Mouse (Mus musculus) brown adipose tissue, adult 24 weeks (tissue): ENCODE data around the gene Dcdc2b. TPM values are rescaled to one million over a fixed set of nuclear protein-coding genes. Genes with fewer than 3 reads are reported as not detected.

Experiments used
- H3K27ac ChIP-seq: fragments of 200-500 bp; replicated peaks from 2 replicates; pipeline ENCODE4 v1.5.1; 2012; ENCODE audit warnings: low read depth, mild to moderate bottlenecking, low read length
- H3K4me1 ChIP-seq: fragments of 200-500 bp; 2 replicates; pipeline ENCODE4 v1.6.1; 2012; ENCODE audit warnings: low read length, mixed read lengths; ENCODE audit not compliant: control insufficient read depth, insufficient read depth, insufficient read length
- H3K4me3 ChIP-seq: fragments of 200-500 bp; 2 replicates; pipeline ENCODE4 v1.5.1; 2012; ENCODE audit warnings: low read depth, mild to moderate bottlenecking, low read length, moderate library complexity; ENCODE audit not compliant: insufficient read depth
- polyA plus RNA-seq: library from polyadenylated mRNA; stranded (reverse); fragments of >200 nt; gene quantifications from 2 replicates; pipeline ENCODE4 v1.2.4, GENCODE M21; 2012; ENCODE audit not compliant: missing spikeins, insufficient read depth, insufficient read length

The Dcdc2b gene
- polyA plus RNA-seq, 1 experiment = not detected

GRCm38 (mm10) chr4:129625496-129625895 is 11.4 kb upstream of the Dcdc2b start:
- Histone ChIP-seq H3K27ac (no peak overlapping the region), H3K4me3 (no peak overlapping the region), H3K4me1 (peaks cover 15% of the 10 kb centered on the region)

DNA sequence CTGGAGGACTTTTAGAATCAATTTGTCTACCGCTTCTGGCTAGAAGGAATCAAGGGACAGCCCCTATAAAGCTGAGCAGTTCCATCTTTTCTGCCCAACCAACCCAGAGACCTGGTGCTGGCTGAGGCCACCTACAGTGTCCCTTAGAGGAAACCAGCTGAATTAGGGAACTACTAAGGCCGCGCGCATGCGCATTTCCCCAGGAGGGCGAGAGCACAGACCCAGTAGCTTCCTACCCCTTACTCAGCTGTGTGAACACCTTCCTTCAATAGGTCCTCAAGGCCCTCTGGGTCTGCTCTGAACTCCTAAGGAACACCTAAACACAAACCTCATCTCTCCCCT is 10.9 kb upstream of the Dcdc2b start:
- Histone ChIP-seq H3K4me3 (peak overlapping the region; percentile 34), H3K4me1 (peaks cover 17% of the 10 kb centered on the region), H3K27ac (peak overlapping the region; percentile 29)

GRCm38 (mm10) chr4:129624281-129625028 is 10.4 kb upstream of the Dcdc2b start:
- Histone ChIP-seq H3K27ac (peak overlapping the region; percentile 84), H3K4me1 (peaks cover 17% of the 10 kb centered on the region), H3K4me3 (peak overlapping the region; percentile 98)

DNA sequence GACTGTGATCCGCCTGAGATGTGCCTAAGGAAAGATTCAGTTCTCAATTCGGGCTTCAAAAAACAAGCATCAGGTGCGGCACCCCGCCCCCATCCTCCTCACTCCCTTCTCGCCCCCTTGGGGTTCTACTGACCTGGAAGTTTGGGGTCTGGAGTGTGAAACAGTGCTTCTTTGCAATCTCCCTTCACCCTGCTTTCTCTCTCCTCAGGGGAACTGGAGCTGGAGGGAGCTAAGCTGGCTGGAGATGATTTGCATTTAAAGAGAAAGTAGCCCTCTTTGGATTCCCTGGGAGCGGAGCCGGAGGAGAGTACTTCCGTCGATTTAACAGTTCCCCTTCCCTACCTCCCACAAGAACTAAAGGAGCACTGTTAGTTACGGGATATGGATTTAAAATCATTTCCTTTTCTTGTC is 9.6 kb upstream of the Dcdc2b start, which contains the start of gene Ccdc28b:
Gene Ccdc28b, minus strand, starts transcription at position 267 of the 411 bp plus-strand sequence.
- peak within 1 kb of the TSS; percentile 98 for H3K4me3 ChIP-seq
- H3K4me1 ChIP-seq = peaks cover 17% of the 10 kb centered on the region
- H3K27ac ChIP-seq = peak within 1 kb of the TSS; percentile 84

- peak overlapping the region; percentile 72 for H3K27ac ChIP-seq
- H3K4me1 ChIP-seq = peaks cover 21% of the 10 kb centered on the region
- H3K4me3 ChIP-seq = peak overlapping the region; percentile 98
Observed at GRCm38 (mm10) chr4:129622803-129623535, 8.9 kb upstream of the Dcdc2b start.

DNA sequence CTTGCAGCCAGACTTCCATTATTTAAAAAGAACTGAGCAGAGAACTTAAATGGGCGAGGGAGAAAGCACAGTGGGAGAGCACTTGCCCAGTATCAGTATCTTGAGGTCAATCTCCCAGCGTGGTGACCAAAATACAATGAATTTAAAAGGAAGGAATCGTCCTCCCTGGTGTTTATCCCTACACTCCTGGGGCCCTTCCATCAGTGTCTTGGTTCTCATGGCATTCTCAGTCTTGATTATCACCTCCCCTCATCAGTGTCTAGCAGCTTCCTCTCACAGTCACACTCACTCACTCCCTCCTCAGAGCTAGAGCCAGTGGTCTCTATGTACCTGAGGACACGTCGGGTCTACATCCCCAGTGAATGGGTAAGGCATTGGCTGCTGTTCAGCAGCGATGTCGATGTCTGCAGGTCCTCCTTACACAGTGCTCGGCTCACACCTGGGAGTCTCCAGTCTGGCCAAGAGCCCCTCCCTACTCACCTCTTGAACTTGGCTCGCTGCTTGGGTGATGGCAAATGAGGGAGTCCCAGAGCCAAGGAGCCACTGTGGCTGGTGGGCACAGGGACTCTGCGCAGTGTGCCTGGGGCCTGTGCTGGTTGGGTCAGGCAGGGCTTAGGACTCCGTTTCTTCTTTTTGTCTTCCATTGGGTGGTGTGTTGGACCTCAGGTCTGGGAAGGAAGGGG is 8.2 kb upstream of the Dcdc2b start:
- Histone ChIP-seq H3K4me1 (peaks cover 22% of the 10 kb centered on the region), H3K4me3 (peak overlapping the region; percentile 98), H3K27ac (peak overlapping the region; percentile 72)

GRCm38 (mm10) chr4:129621283-129621841 is 7.3 kb upstream of the Dcdc2b start:
- peaks cover 22% of the 10 kb centered on the region for H3K4me1 ChIP-seq
- H3K27ac ChIP-seq = peak overlapping the region; percentile 75

DNA sequence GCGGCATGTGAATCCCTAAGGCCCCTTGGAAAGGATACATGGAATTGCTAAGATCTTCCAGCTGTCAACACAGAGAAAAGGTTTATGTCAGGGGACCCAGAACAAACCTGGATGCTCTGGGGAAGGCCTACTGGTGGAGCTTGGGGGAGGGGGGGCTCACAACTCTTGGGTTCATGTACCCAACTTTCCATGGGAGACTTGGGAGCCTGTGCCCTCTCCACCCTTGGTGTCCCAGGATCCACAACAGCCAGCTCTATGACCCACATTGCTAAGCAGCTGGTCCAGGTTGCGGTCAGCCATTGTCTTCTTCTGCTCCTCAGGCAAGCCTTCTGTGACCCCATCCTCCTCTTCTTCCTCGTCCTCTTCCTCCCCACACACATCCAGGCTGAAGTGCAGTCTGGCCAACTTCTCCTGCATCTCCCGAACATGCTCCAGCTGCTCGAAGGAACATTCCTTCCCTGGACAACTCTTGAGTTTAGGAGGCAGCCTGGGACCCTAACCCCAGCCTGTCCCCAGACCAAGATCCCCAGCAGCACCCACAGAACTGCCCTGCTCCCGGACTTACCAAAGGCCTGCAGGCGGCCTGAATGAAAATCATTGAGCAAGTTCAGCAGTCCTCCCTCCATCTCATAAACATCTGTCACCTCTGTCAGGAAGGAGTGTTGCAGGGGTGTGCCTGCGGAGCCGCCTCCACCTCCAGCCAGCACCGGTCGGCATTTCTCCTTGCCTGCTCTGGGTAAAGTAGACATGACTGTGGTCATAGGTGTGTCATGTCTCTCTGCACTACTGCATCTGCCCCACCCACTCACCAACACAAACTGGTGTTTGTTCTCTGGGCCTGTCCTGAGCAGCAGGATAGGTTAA is 6.6 kb upstream of the Dcdc2b start:
- H3K4me1 ChIP-seq = peaks cover 22% of the 10 kb centered on the region
- peak overlapping the region; percentile 75 for H3K27ac ChIP-seq
- peak overlapping the region; percentile 60 for H3K4me3 ChIP-seq

More at GRCm38 (mm10) chr4:129621283-129621841, 7.3 kb upstream of the Dcdc2b start:
- H3K4me3 ChIP-seq = peak overlapping the region; percentile 98

DNA sequence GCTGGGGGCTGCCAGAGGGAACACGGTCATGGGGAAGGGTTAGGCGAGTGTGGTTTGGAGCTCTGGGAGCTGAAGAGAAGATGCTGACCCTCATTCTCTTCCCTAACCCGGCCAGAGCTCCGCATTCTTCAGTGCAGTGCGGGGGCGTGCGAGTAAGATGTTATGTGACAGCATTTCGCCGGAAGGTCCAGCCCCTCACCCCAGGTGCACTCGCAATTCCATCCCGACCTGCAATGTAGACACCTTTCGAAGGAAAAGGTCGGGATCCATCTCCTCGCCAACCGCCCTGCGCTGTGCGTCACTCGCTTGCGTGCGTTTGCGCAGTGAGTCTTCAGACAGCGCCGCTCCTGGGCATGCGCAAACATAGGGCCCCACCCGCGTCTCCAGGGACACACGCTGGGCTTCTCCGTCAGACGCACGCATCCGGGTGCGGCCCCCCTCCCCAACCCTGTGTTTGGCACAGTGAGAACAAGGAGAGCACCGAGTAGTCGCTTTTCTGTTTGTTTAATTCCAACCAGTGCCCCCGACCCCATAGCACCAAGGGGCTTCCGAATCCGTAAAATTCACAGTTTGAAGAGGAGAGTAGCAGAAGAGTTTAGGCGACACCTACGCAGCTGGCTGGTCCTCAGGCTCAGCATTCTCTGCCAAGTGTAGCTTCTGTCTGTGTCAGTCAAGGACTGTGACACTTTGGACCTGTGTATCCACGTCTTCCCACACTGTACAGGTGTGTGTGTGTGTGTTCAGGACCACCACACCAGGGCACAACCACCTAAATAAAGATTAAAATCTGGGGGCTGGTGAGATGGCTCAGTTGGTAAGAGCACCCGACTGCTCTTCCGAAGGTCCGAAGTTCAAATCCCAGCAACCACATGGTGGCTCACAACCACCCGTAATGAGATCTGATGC is 5.0 kb upstream of the Dcdc2b start, which contains the start of gene Iqcc:
Gene Iqcc, minus strand, starts transcription at position 314 of the 906 bp plus-strand sequence.
- Histone ChIP-seq H3K4me3 (peak within 1 kb of the TSS; percentile 70), H3K27ac (peak within 1 kb of the TSS; percentile 80), H3K4me1 (peaks cover 22% of the 10 kb centered on the region)

GRCm38 (mm10) chr4:129618031-129618430 is 4.0 kb upstream of the Dcdc2b start:
- 0 out of 2 replicates have a peak overlapping the region, but pooled peaks have one; percentile 78 for H3K27ac ChIP-seq
- H3K4me1 ChIP-seq = peaks cover 22% of the 10 kb centered on the region
- peak overlapping the region; percentile 70 for H3K4me3 ChIP-seq

GRCm38 (mm10) chr4:129617121-129617641 is 3.1 kb upstream of the Dcdc2b start:
- peaks cover 15% of the 10 kb centered on the region for H3K4me1 ChIP-seq
- H3K4me3 ChIP-seq = no peak overlapping the region
- no peak overlapping the region for H3K27ac ChIP-seq

- no peak overlapping the region for H3K4me3 ChIP-seq
- no peak overlapping the region for H3K27ac ChIP-seq
- H3K4me1 ChIP-seq = peaks cover 10% of the 10 kb centered on the region
Observed at GRCm38 (mm10) chr4:129616631-129617030, 2.6 kb upstream of the Dcdc2b start.

- Histone ChIP-seq H3K4me1 (peaks cover 10% of the 10 kb centered on the region), H3K4me3 (no peak overlapping the region), H3K27ac (no peak overlapping the region)
Observed at GRCm38 (mm10) chr4:129615801-129616290, 1.8 kb upstream of the Dcdc2b start.
